Mouse (Mus musculus) limb, embryonic 13.5 days (tissue): ENCODE results near the gene Osbpl3. TPM values are rescaled to one million over a fixed set of nuclear protein-coding genes. Genes with fewer than 3 reads are reported as not detected.
A peak's percentile ranks its signal among the peaks of the same experiment; 100 is the strongest.

Experiments used
- ATAC-seq: fragments of 200-750 bp; cut with Nextera tagmentation; 2 replicates; pipeline ENCODE4 v1.8.0; 2017; ENCODE audit warnings: low read depth, moderate number of reproducible peaks, moderate TSS enrichment; ENCODE audit not compliant: low FRiP score
- H3K27ac ChIP-seq: fragments of 300-500 bp; sonication (generic); 2 replicates; pipeline ENCODE4 v1.5.1; 2015; ENCODE audit warnings: inconsistent platforms, mild to moderate bottlenecking, moderate library complexity
- H3K27me3 ChIP-seq: fragments of 300-500 bp; sonication (generic); 2 replicates; pipeline ENCODE4 v1.6.1; 2015; ENCODE audit warnings: mild to moderate bottlenecking, inconsistent platforms
- H3K36me3 ChIP-seq: fragments of 300-500 bp; sonication (generic); 2 replicates; pipeline ENCODE4 v1.6.1; 2015; ENCODE audit warnings: inconsistent platforms, mild to moderate bottlenecking, moderate library complexity
- H3K4me1 ChIP-seq: fragments of 300-500 bp; sonication (generic); 2 replicates; pipeline ENCODE4 v1.6.1; 2015; ENCODE audit warnings: inconsistent platforms
- H3K4me2 ChIP-seq: fragments of 300-500 bp; sonication (generic); replicated peaks from 2 replicates; pipeline ENCODE4 v1.6.1; 2015; ENCODE audit warnings: inconsistent platforms, mild to moderate bottlenecking, moderate library complexity
- H3K4me3 ChIP-seq: fragments of 300-500 bp; sonication (generic); 2 replicates; pipeline ENCODE4 v1.5.1; 2015; ENCODE audit warnings: moderate library complexity, mild to moderate bottlenecking, inconsistent platforms
- H3K9ac ChIP-seq: fragments of 300-500 bp; sonication (generic); 2 replicates; pipeline ENCODE4 v1.6.1; 2015; ENCODE audit warnings: mild to moderate bottlenecking, inconsistent platforms
- H3K9me3 ChIP-seq: fragments of 300-500 bp; sonication (generic); 2 replicates; pipeline ENCODE4 v1.6.1; 2016; ENCODE audit warnings: inconsistent platforms
- WGBS: fragments of 180-500 bp; shearing (Covaris S2); methylation state at CpG from one replicate; pipeline ENCODE4 v1.1.7; 2015; 5-methylcytosine and 5-hydroxymethylcytosine counted together
- polyA plus RNA-seq: library from polyadenylated mRNA; unstranded; fragments of >200 nt; fragmentation: Nextera tagmentation; extraction: Ambion mirVana; gene quantifications from 2 replicates; pipeline ENCODE4 v1.2.1, GENCODE M21; 2015

Osbpl3 gene
- polyA plus RNA-seq, 1 experiment from 2014 or later, result 15.3 TPM

GRCm38 (mm10) chr6:50419518-50420290 is 36.3 kb downstream of the Osbpl3 start:
- Histone ChIP-seq H3K4me3 (no peak overlapping the region), H3K4me1 (peaks cover 27% of the 10 kb centered on the region), H3K9me3 (no peaks in the 10 kb centered on the region), H3K27me3 (no peaks in the 10 kb centered on the region), H3K9ac (peak overlapping the region; percentile 32; the same call in 1 of the 2 replicates), H3K27ac (peak overlapping the region; percentile 75), H3K36me3 (no peaks in the 10 kb centered on the region), H3K4me2 (no peak overlapping the region)
- 64% methylated on average over 10 of the region's 10 CpGs for WGBS
- no peak for ATAC-seq

GRCm38 (mm10) chr6:50418951-50419350 is 37.0 kb downstream of the Osbpl3 start:
- Histone ChIP-seq H3K4me1 (peaks cover 34% of the 10 kb centered on the region), H3K4me3 (no peak overlapping the region), H3K4me2 (no peak overlapping the region), H3K9me3 (no peaks in the 10 kb centered on the region), H3K36me3 (no peaks in the 10 kb centered on the region), H3K27me3 (no peaks in the 10 kb centered on the region), H3K27ac (no peak overlapping the region), H3K9ac (no peak overlapping the region)
- 85% methylated on average over 4 of the region's 4 CpGs for WGBS
- ATAC-seq, result no peak

GRCm38 (mm10) chr6:50416854-50417253 is 39.1 kb downstream of the Osbpl3 start:
- no peaks in the 10 kb centered on the region for H3K36me3 ChIP-seq
- no peak overlapping the region for H3K4me2 ChIP-seq
- no peak overlapping the region for H3K4me3 ChIP-seq
- H3K4me1 ChIP-seq, result peaks cover 52% of the 10 kb centered on the region
- H3K27ac ChIP-seq, result no peak overlapping the region
- no peaks in the 10 kb centered on the region for H3K9me3 ChIP-seq
- 93% methylated on average over 5 of the region's 5 CpGs for WGBS
- H3K27me3 ChIP-seq, result no peaks in the 10 kb centered on the region
- H3K9ac ChIP-seq, result no peak overlapping the region
- ATAC-seq, result no peak

GRCm38 (mm10) chr6:50415431-50415830 is 40.6 kb downstream of the Osbpl3 start:
- Histone ChIP-seq H3K4me3 (no peak overlapping the region), H3K27ac (no peak overlapping the region), H3K27me3 (no peaks in the 10 kb centered on the region), H3K4me2 (no peak overlapping the region), H3K4me1 (peaks cover 47% of the 10 kb centered on the region), H3K9ac (no peak overlapping the region), H3K9me3 (no peaks in the 10 kb centered on the region), H3K36me3 (no peaks in the 10 kb centered on the region)
- ATAC-seq, result no peak
- 71% methylated on average over 6 of the region's 6 CpGs for WGBS

GRCm38 (mm10) chr6:50414547-50414946 is 41.5 kb downstream of the Osbpl3 start:
- no peak overlapping the region for H3K4me2 ChIP-seq
- H3K4me3 ChIP-seq, result no peak overlapping the region
- H3K27ac ChIP-seq, result peak overlapping the region; percentile 28; the same call in 1 of the 2 replicates
- WGBS, result 55% methylated on average over 6 of the region's 6 CpGs
- H3K36me3 ChIP-seq, result no peaks in the 10 kb centered on the region
- no peak for ATAC-seq
- H3K9me3 ChIP-seq, result no peaks in the 10 kb centered on the region
- peaks cover 41% of the 10 kb centered on the region for H3K4me1 ChIP-seq
- no peak overlapping the region for H3K9ac ChIP-seq
- no peaks in the 10 kb centered on the region for H3K27me3 ChIP-seq

GRCm38 (mm10) chr6:50413381-50413780 is 42.6 kb downstream of the Osbpl3 start:
- H3K9ac ChIP-seq, result no peak overlapping the region
- no peak overlapping the region for H3K4me3 ChIP-seq
- no peaks in the 10 kb centered on the region for H3K36me3 ChIP-seq
- no peaks in the 10 kb centered on the region for H3K27me3 ChIP-seq
- no peak overlapping the region for H3K4me2 ChIP-seq
- no peaks in the 10 kb centered on the region for H3K9me3 ChIP-seq
- no peak for ATAC-seq
- H3K4me1 ChIP-seq, result peaks cover 35% of the 10 kb centered on the region
- H3K27ac ChIP-seq, result no peak overlapping the region
- 71% methylated on average over 1 of the region's 1 CpGs for WGBS

- Histone ChIP-seq H3K9me3 (no peaks in the 10 kb centered on the region), H3K9ac (no peak overlapping the region), H3K27me3 (no peaks in the 10 kb centered on the region), H3K36me3 (no peaks in the 10 kb centered on the region), H3K4me3 (no peak overlapping the region), H3K4me1 (peaks cover 40% of the 10 kb centered on the region), H3K27ac (no peak overlapping the region), H3K4me2 (no peak overlapping the region)
- ATAC-seq, result no peak
- WGBS, result 32% methylated on average over 4 of the region's 4 CpGs
Measured at GRCm38 (mm10) chr6:50412174-50412573, 43.8 kb downstream of the Osbpl3 start.

- Histone ChIP-seq H3K9me3 (no peaks in the 10 kb centered on the region), H3K4me2 (no peak overlapping the region), H3K4me3 (no peak overlapping the region), H3K27ac (no peak overlapping the region), H3K4me1 (peaks cover 24% of the 10 kb centered on the region), H3K9ac (no peak overlapping the region), H3K27me3 (no peaks in the 10 kb centered on the region), H3K36me3 (no peaks in the 10 kb centered on the region)
- ATAC-seq, result no peak
- WGBS, result 86% methylated on average over 11 of the region's 11 CpGs
Measured at GRCm38 (mm10) chr6:50404698-50405097, 51.3 kb downstream of the Osbpl3 start.

- no peak overlapping the region for H3K4me3 ChIP-seq
- H3K36me3 ChIP-seq, result no peaks in the 10 kb centered on the region
- peak overlapping the region; percentile 40; the same call in 1 of the 2 replicates for H3K27ac ChIP-seq
- no peak overlapping the region for H3K9ac ChIP-seq
- peaks cover 27% of the 10 kb centered on the region for H3K4me1 ChIP-seq
- WGBS, result 21% methylated on average over 4 of the region's 4 CpGs
- H3K27me3 ChIP-seq, result no peaks in the 10 kb centered on the region
- ATAC-seq, result peak; percentile 57
- no peaks in the 10 kb centered on the region for H3K9me3 ChIP-seq
- H3K4me2 ChIP-seq, result no peak overlapping the region
Measured at GRCm38 (mm10) chr6:50403524-50403923, 52.5 kb downstream of the Osbpl3 start.

GRCm38 (mm10) chr6:50402872-50403271 is 53.1 kb downstream of the Osbpl3 start:
- Histone ChIP-seq H3K4me1 (peaks cover 26% of the 10 kb centered on the region), H3K9me3 (no peaks in the 10 kb centered on the region), H3K4me3 (no peak overlapping the region), H3K4me2 (no peak overlapping the region), H3K27ac (peak overlapping the region; percentile 40; the same call in 1 of the 2 replicates), H3K9ac (no peak overlapping the region), H3K36me3 (no peaks in the 10 kb centered on the region), H3K27me3 (no peaks in the 10 kb centered on the region)
- WGBS, result 72% methylated on average over 4 of the region's 4 CpGs
- ATAC-seq, result no peak

- Histone ChIP-seq H3K27me3 (no peaks in the 10 kb centered on the region), H3K4me2 (no peak overlapping the region), H3K4me1 (peaks cover 30% of the 10 kb centered on the region), H3K9ac (no peak overlapping the region), H3K27ac (no peak overlapping the region), H3K36me3 (no peaks in the 10 kb centered on the region), H3K9me3 (no peaks in the 10 kb centered on the region), H3K4me3 (no peak overlapping the region)
- ATAC-seq, result no peak
- 91% methylated on average over 6 of the region's 6 CpGs for WGBS
Measured at GRCm38 (mm10) chr6:50400234-50400633, 55.8 kb downstream of the Osbpl3 start.

- WGBS, result 56% methylated on average over 6 of the region's 7 CpGs
Measured at GRCm38 (mm10) chr6:50399427-50400195, 56.4 kb downstream of the Osbpl3 start.

More at GRCm38 (mm10) chr6:50399427-50400195, 56.4 kb downstream of the Osbpl3 start:
- Histone ChIP-seq H3K4me1 (peaks cover 30% of the 10 kb centered on the region), H3K27me3 (no peaks in the 10 kb centered on the region), H3K36me3 (no peaks in the 10 kb centered on the region), H3K4me2 (no peak overlapping the region), H3K9ac (no peak overlapping the region), H3K27ac (no peak overlapping the region), H3K4me3 (no peak overlapping the region), H3K9me3 (no peaks in the 10 kb centered on the region)
- ATAC-seq, result no peak
